Mouse (Mus musculus): ENCODE results near the gene Use1.

DNA sequence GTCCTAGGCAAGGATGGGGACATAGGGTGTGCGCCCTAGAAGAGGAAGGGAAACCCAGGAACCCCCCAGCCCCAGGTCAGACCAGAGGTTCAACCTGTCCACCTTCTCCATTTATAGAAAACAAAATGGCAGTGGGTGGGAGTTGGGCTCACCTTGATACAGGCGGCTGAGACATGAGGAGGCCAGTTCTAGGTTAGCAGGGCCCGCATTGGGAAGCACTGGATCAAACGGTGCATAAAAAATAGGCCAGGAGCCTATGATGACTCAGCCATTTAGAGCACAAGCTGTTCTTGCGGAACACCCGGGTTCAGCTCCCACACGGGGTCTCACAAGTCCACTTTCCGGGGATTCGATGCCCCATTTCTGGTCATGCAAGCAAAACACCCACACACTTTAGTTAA lies 38.3 kb downstream of the Use1 start:
- TF ChIP-seq CTCF (conservative IDR thresholded peaks at IDR 0.05 in 1 of 2, IDR thresholded peaks at IDR 0.05 in 1 of 2; ENCODE audit: low read depth in 2 of 2, low read length in 2 of 2) = no peak
- TF ChIP-seq ZNF384 (IDR thresholded peaks at IDR 0.05; ENCODE audit: low read depth, low read length) = no peak
- TF ChIP-seq ETS1 (conservative IDR thresholded peaks at IDR 0.05; ENCODE audit: low read depth, low read length) = no peak

All from CH12.LX (cell line).